In genomic region chr16:16213079-16213760, GRCm38 (mm10) we compare ENCODE assay signal across 8 mouse cellular contexts. TPM values are rescaled to one million over a fixed set of nuclear protein-coding genes. Genes with fewer than 3 reads are reported as not detected.
DNase-seq lines count a peak whose midpoint lies in the region; ATAC-seq and TF ChIP-seq lines count a peak whose summit lies in the region.

Gene Pkp2, plus strand, starts transcription at chr16:16213318.

- H3K27ac ChIP-seq in kidney, adult 2 months (ENCODE audit: insufficient read depth, low read depth, low read length), result peak within 1 kb of the TSS; percentile 21
- H3K27ac ChIP-seq in midbrain, postnatal 0 days (ENCODE audit: low read depth, low read length), result no peak within 1 kb of the TSS
- no peak within 1 kb of the TSS for H3K27ac ChIP-seq in testis, adult 2 months (ENCODE audit: control insufficient read depth, insufficient read depth, low read depth, low read length)

- H3K9ac ChIP-seq in midbrain, postnatal 0 days (replicated peaks; ENCODE audit: low read length, poor library complexity, severe bottlenecking), result peak within 1 kb of the TSS; percentile 64

- H3K27me3 ChIP-seq in kidney, adult 2 months (replicated peaks; ENCODE audit: control insufficient read depth, insufficient read depth, low read length), result no peaks in the 10 kb centered on the region
- H3K27me3 ChIP-seq in midbrain, postnatal 0 days (ENCODE audit: insufficient read depth, low read length), result peaks cover 11% of the 10 kb centered on the region
- H3K27me3 ChIP-seq in testis, adult 2 months (ENCODE audit: control insufficient read depth, insufficient read depth, low read length), result no peaks in the 10 kb centered on the region

- no peak for TF ChIP-seq CTCF in kidney, adult 2 months (conservative IDR thresholded peaks at IDR 0.05; ENCODE audit: insufficient read depth, insufficient read length, low read depth, low read length)
- no peak for TF ChIP-seq CTCF in midbrain, postnatal 0 days (IDR thresholded peaks at IDR 0.05)
- TF ChIP-seq CTCF in testis, adult 2 months (IDR thresholded peaks at IDR 0.05; ENCODE audit: control insufficient read depth, insufficient read depth, insufficient replicate concordance, low read depth, low read length), result no peak

- peak; percentile 18 for TF ChIP-seq POLR2A in kidney, adult 2 months (IDR thresholded peaks at IDR 0.05; ENCODE audit: low read depth, low read length)
- no peak for TF ChIP-seq POLR2A in testis, adult 2 months (IDR thresholded peaks at IDR 0.05; ENCODE audit: control insufficient read depth, low read depth, low read length)

- under 1% methylated on average over 59 of the region's 59 CpGs for WGBS in kidney, adult 2 months
- WGBS in midbrain, postnatal 0 days, result under 1% methylated on average over 55 of the region's 59 CpGs

- H3K4me1 ChIP-seq in kidney, adult 2 months (ENCODE audit: control insufficient read depth, insufficient read depth, low read length), result no peaks in the 10 kb centered on the region; the same call in 1 of the 2 replicates
- no peaks in the 10 kb centered on the region for H3K4me1 ChIP-seq in midbrain, postnatal 0 days (ENCODE audit: insufficient read depth, low read length)
- peaks cover 3% of the 10 kb centered on the region for H3K4me1 ChIP-seq in testis, adult 2 months (ENCODE audit: control insufficient read depth, insufficient read depth, low read length)

- peak within 1 kb of the TSS; percentile 100 for H3K4me2 ChIP-seq in midbrain, postnatal 0 days (ENCODE audit: low read depth, low read length, poor library complexity, severe bottlenecking)

- peak within 1 kb of the TSS; percentile 71 for H3K4me3 ChIP-seq in kidney, adult 2 months (ENCODE audit: insufficient read depth, low read depth, low read length)
- peak within 1 kb of the TSS; percentile 77 for H3K4me3 ChIP-seq in midbrain, postnatal 0 days (ENCODE audit: low read depth, low read length)
- peak within 1 kb of the TSS; percentile 90 for H3K4me3 ChIP-seq in testis, adult 2 months (ENCODE audit: control insufficient read depth, low read depth, low read length)

- no peaks in the 10 kb centered on the region for H3K9me3 ChIP-seq in midbrain, postnatal 0 days (ENCODE audit: low read length)

- DNase-seq in B cell, adult 2 months, result peak; percentile 30 to 35
- DNase-seq in adrenal gland, adult 2 months, result peak; percentile 81
- peak; percentile 93 for DNase-seq in embryo, embryonic 9.5 days (ENCODE audit: extremely low spot score)
- DNase-seq in heart, adult 8-10 months (ENCODE audit: low spot score), result peak; percentile 53
- DNase-seq in kidney, adult 2 months, result peak; percentile 92
- peak; percentile 86 for DNase-seq in liver
- DNase-seq in midbrain, postnatal 0 days (ENCODE audit: low spot score), result peak; percentile 35

- H3K36me3 ChIP-seq in kidney, adult 2 months (ENCODE audit: control insufficient read depth, insufficient read depth, low read length), result no peaks in the 10 kb centered on the region
- no peaks in the 10 kb centered on the region for H3K36me3 ChIP-seq in midbrain, postnatal 0 days (ENCODE audit: insufficient read depth, low read length)
- H3K36me3 ChIP-seq in testis, adult 2 months (ENCODE audit: control insufficient read depth, insufficient read depth, low read length), result no peaks in the 10 kb centered on the region

- peak; percentile 88 for ATAC-seq in midbrain, postnatal 0 days (ENCODE audit: low FRiP score)

RNA-seq across cellular contexts. Expression of gene Pkp2, which starts in this region (rescaled TPM):
- 1 to 10 TPM; 3.0 to 4.1 TPM for total RNA-seq in adrenal gland, adult 2 months (2021)
- 3.6 and 5.7 TPM in 2 replicates for polyA plus RNA-seq in adrenal gland, adult 2 months (2012; rRNA removed)
- 100 to 1,000 TPM; 140 to 155 (median 148) TPM for total RNA-seq in heart, adult 8-10 months (2022)
- 10.9 and 15.4 TPM in 2 replicates for polyA plus RNA-seq in kidney, adult 2 months (2012; rRNA removed)
- total RNA-seq in midbrain, postnatal 0 days (2014; rRNA removed), result 1.9 and 2.9 TPM in 2 replicates
- polyA plus RNA-seq in midbrain, postnatal 0 days (2015; fragmentation: Nextera tagmentation; extraction: Ambion mirVana), result 0.94 and 1.2 TPM in 2 replicates
- 1.3 and 1.4 TPM in 2 replicates for polyA plus RNA-seq in testis, adult 2 months (2012; rRNA removed)

Comparison
In these comparisons a context has a peak if more than half of its experiments do, and no peak if none do; other contexts are left out.
1. RNA of gene Pkp2 (total RNA-seq): 140 to 155 TPM in heart, adult 8-10 months; 3.0 to 4.1 TPM in adrenal gland, adult 2 months and 1.9 to 2.9 TPM in midbrain, postnatal 0 days; every median in the first group is over 10 times any median in the second.
2. DNase-seq: peak in every context shown above with its lines; median percentile 93 in embryo, embryonic 9.5 days; 92 in kidney, adult 2 months; 86 in liver; 81 in adrenal gland, adult 2 months; 53 in heart, adult 8-10 months; 35 in midbrain, postnatal 0 days; 32 in B cell, adult 2 months.
3. Peak in every context shown above with its lines, with median percentiles within 50 percentile points of each other: H3K4me3 ChIP-seq.